Mouse (Mus musculus) thymus, adult 2 months (tissue): Measurements from ENCODE around the gene Fbxo42.

ENCODE experiments used
- CTCF ChIP-seq: fragments of 200-500 bp; IDR thresholded peaks from 2 replicates; pipeline ENCODE4 v1.5.1; 2012; ENCODE audit warnings: mild to moderate bottlenecking, control low read depth, low read length, moderate library complexity, borderline replicate concordance; ENCODE audit not compliant: control insufficient read depth, poor library complexity, insufficient read depth; ENCODE audit errors: extremely low read depth
- POLR2A ChIP-seq: fragments of 200-500 bp; IDR thresholded peaks from 2 replicates; pipeline ENCODE4 v1.6.1; 2012; ENCODE audit warnings: mild to moderate bottlenecking, low read length, control low read depth, moderate library complexity; ENCODE audit not compliant: control insufficient read depth, poor library complexity, insufficient read depth; ENCODE audit errors: extremely low read depth

DNA sequence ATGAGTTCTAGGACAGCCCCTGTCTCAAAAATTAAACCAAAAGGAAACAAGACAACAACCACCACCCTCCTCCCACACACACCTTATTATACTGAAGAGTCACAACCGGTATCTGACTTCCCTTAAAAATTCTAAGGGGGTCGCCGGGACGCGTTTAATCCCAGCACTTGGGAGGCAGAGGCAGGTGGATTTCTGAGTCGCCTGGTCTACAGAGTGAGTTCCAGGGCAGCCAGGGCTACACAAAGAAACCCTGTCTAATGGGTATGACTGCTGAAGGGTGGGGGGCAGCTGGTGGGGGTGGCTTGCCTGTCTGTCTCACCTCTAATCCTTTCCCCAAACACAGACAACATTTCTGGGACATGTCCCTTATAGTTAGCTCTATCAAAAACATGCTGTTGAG is 6.7 kb upstream of the Fbxo42 start:
- TF ChIP-seq POLR2A = no peak
- no peak for TF ChIP-seq CTCF
